Mouse (Mus musculus) hindbrain, embryonic 11.5 days (tissue): Measurements from ENCODE around the gene Tmem248. TPM values are rescaled to one million over a fixed set of nuclear protein-coding genes. Genes with fewer than 3 reads are reported as not detected.
A peak's percentile ranks its signal among the peaks of the same experiment; 100 is the strongest.
"Not testable (repeated sequence)": the region's sequence is repeated elsewhere in the genome, so short reads cannot be mapped to it uniquely, and the experiment has no call there.

Source experiments
- ATAC-seq: fragments of 200-750 bp; cut with Nextera tagmentation; 2 replicates; pipeline ENCODE4 v1.8.0; 2017; ENCODE audit warnings: mild to moderate bottlenecking, moderate TSS enrichment, moderate library complexity; ENCODE audit not compliant: low FRiP score
- DNase-seq: peaks from one replicate; pipeline ENCODE4 v3.0.0-alpha.2; 2015; ENCODE audit warnings: low spot score
- H3K27ac ChIP-seq: fragments of 300-500 bp; sonication (generic); 2 replicates; pipeline ENCODE4 v1.5.1; 2014; ENCODE audit warnings: mild to moderate bottlenecking, low read depth, low read length
- H3K27me3 ChIP-seq: fragments of 300-500 bp; sonication (generic); 2 replicates; pipeline ENCODE4 v1.6.1; 2014; ENCODE audit warnings: mild to moderate bottlenecking, low read length, moderate library complexity, mixed read lengths; ENCODE audit not compliant: control insufficient read depth, insufficient read depth
- H3K36me3 ChIP-seq: fragments of 300-500 bp; sonication (generic); 2 replicates; pipeline ENCODE4 v1.6.1; 2014; ENCODE audit warnings: mild to moderate bottlenecking, low read length, moderate library complexity, mixed read lengths; ENCODE audit not compliant: control insufficient read depth, insufficient read depth
- H3K4me1 ChIP-seq: fragments of 300-500 bp; sonication (generic); replicated peaks from 2 replicates; pipeline ENCODE4 v1.6.1; 2014; ENCODE audit warnings: low read length, mixed read lengths; ENCODE audit not compliant: control insufficient read depth, insufficient read depth
- H3K4me2 ChIP-seq: fragments of 300-500 bp; sonication (generic); replicated peaks from 2 replicates; pipeline ENCODE4 v1.6.1; 2014; ENCODE audit warnings: mild to moderate bottlenecking, low read depth, low read length
- H3K4me3 ChIP-seq: fragments of 300-500 bp; sonication (generic); 2 replicates; pipeline ENCODE4 v1.5.1; 2014; ENCODE audit warnings: low read depth, low read length
- H3K9ac ChIP-seq: fragments of 300-500 bp; sonication (generic); 2 replicates; pipeline ENCODE4 v1.6.1; 2014; ENCODE audit warnings: low read depth, low read length
- H3K9me3 ChIP-seq: fragments of 300-500 bp; sonication (generic); 2 replicates; pipeline ENCODE4 v1.6.1; 2016; ENCODE audit warnings: low read length; ENCODE audit not compliant: control insufficient read depth
- WGBS: fragments of 180-500 bp; shearing (Covaris S2); extraction: QIAGEN DNeasy Blood & Tissue Kit; methylation state at CpG from one replicate; pipeline ENCODE4 v1.1.7; 2014; 5-methylcytosine and 5-hydroxymethylcytosine counted together
- polyA plus RNA-seq: library from polyadenylated mRNA; unstranded; fragments of >200 nt; fragmentation: Nextera tagmentation; extraction: Ambion mirVana; gene quantifications from 2 replicates; pipeline ENCODE4 v1.2.1, GENCODE M21; 2014

Tmem248 gene
- polyA plus RNA-seq, 1 experiment from 2014 or later: 29.9 TPM

DNA sequence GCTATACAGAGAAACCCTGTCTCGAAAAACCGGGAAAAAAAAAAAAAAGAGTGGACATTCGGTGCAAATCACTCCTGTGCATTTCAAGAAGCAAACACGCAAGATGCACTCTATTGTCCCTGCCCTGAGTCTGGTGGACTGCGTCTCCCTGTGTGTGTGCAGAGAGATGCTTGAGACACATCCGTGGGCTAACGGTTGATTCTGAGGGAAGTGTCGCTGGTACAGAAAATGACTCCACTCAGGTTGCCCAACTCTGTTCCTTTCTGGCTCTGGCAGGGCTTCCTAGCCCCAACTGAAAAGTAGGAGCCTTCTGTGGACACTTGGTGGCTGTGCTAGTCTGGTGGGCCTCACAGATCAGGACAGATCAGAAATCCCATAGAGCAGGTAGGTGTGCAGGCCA lies 19.4 kb downstream of the Tmem248 start:
- 93% methylated on average over 8 of the region's 8 CpGs for WGBS
- Histone ChIP-seq H3K4me3 (no peak overlapping the region), H3K4me1 (no peaks in the 10 kb centered on the region), H3K9me3 (no peaks in the 10 kb centered on the region), H3K27me3 (no peaks in the 10 kb centered on the region), H3K4me2 (no peak overlapping the region), H3K27ac (no peak overlapping the region), H3K9ac (no peak overlapping the region), H3K36me3 (peaks cover 35% of the 10 kb centered on the region)
- DNase-seq: no peak
- ATAC-seq: no peak

DNA sequence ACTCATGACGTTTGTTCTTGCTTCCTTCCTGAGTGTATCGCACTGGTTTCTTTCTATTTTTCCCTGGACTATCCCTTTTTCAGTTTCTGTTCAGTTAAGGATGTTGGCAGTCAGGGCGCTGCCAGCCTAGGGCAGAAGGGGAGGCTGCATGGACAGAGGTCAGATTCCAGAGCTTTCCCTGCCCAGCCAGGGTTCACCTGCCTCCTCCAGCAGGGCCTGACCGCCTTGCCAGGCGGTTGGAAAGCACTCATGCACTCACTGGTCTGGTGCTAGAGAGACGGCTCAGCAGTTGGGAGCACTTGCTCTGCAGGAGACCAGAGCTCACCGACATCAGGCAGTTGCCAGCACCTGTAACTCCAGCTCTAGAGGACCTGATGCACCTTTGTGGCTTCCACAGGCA lies 22.4 kb downstream of the Tmem248 start:
- no peak overlapping the region for H3K9ac ChIP-seq
- H3K27ac ChIP-seq: no peak overlapping the region
- no peaks in the 10 kb centered on the region for H3K27me3 ChIP-seq
- DNase-seq (no peak), ATAC-seq (no peak)
- H3K4me1 ChIP-seq: no peaks in the 10 kb centered on the region
- no peak overlapping the region for H3K4me2 ChIP-seq
- WGBS: 92% methylated on average over 7 of the region's 7 CpGs
- H3K9me3 ChIP-seq: no peaks in the 10 kb centered on the region
- H3K36me3 ChIP-seq: peaks cover 15% of the 10 kb centered on the region
- no peak overlapping the region for H3K4me3 ChIP-seq

DNA sequence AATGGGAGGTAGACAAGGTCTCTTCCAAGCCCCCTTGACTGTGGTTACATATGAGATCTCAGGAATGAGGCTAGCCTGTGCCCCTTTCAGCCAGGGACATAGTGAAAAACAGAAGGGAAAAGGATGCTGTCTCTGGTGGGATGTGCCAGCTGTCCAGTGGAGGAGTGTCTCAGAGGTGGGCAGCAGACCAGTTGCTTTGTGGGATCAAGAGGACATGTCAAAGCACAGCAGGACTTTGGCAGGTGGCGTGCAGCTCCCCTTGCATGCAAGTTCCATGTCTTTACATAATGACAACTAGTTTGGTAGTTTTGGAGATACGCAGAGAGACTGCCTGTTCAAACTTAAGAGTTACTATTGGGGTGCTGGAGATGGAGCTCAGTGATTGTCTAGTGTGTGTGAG lies 23.0 kb downstream of the Tmem248 start:
- Histone ChIP-seq H3K4me2 (no peak overlapping the region), H3K4me3 (no peak overlapping the region), H3K27me3 (no peaks in the 10 kb centered on the region), H3K9ac (no peak overlapping the region), H3K4me1 (no peaks in the 10 kb centered on the region), H3K36me3 (peaks cover 12% of the 10 kb centered on the region), H3K27ac (no peak overlapping the region), H3K9me3 (no peaks in the 10 kb centered on the region)
- 93% methylated on average over 2 of the region's 2 CpGs for WGBS
- ATAC-seq (no peak), DNase-seq (no peak)

DNA sequence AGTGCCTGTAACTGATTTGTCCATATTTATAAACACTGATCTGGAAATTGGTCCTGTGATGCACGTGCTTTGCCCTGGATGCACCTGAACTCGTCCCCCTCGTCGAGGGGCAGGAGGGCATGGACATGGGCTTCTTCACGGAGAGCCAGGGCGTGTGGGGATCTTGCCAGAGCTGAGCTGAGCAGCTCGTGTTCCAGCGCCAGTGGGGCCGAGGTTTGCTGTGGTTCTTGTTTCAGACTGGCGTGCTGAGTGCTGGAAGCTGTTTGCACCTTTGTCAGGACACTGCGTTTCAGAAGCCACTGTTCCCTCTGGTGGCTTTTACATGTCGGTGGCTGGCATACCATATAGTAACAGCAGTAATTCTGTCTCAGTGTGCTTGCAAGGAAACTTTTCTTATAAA lies 24.5 kb downstream of the Tmem248 start:
- Histone ChIP-seq H3K4me3 (no peak overlapping the region), H3K4me2 (no peak overlapping the region), H3K4me1 (no peaks in the 10 kb centered on the region), H3K27ac (no peak overlapping the region), H3K9ac (no peak overlapping the region), H3K36me3 (peaks cover 11% of the 10 kb centered on the region), H3K9me3 (no peaks in the 10 kb centered on the region), H3K27me3 (no peaks in the 10 kb centered on the region)
- ATAC-seq (no peak), DNase-seq (no peak)
- WGBS: 95% methylated on average over 12 of the region's 12 CpGs

DNA sequence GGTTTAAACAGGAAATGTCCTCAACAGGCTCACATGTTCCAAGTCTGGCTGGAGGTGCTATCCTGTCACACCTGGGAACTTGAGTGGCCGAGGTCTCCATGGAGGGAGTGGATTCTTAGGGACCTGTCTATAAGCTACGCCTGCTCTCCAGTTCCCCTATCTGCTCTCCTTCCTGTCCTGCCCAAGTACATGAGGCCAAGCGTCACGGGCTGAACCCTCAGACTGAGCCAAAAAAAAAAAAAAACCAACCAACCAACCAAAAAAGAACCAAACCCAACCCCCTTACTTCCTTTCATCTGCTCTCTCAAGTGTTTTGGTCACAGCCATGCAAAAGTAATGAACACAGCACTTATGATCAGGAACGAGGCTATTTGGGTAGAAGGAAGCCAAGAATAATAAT lies 30.9 kb downstream of the Tmem248 start:
- ATAC-seq: no peak
- Histone ChIP-seq H3K4me3 (no peak overlapping the region), H3K9ac (no peak overlapping the region), H3K9me3 (no peaks in the 10 kb centered on the region), H3K4me2 (no peak overlapping the region), H3K36me3 (peaks cover 8% of the 10 kb centered on the region), H3K27me3 (no peaks in the 10 kb centered on the region), H3K27ac (no peak overlapping the region), H3K4me1 (no peaks in the 10 kb centered on the region)
- no peak for DNase-seq
- 95% methylated on average over 5 of the region's 5 CpGs for WGBS

DNA sequence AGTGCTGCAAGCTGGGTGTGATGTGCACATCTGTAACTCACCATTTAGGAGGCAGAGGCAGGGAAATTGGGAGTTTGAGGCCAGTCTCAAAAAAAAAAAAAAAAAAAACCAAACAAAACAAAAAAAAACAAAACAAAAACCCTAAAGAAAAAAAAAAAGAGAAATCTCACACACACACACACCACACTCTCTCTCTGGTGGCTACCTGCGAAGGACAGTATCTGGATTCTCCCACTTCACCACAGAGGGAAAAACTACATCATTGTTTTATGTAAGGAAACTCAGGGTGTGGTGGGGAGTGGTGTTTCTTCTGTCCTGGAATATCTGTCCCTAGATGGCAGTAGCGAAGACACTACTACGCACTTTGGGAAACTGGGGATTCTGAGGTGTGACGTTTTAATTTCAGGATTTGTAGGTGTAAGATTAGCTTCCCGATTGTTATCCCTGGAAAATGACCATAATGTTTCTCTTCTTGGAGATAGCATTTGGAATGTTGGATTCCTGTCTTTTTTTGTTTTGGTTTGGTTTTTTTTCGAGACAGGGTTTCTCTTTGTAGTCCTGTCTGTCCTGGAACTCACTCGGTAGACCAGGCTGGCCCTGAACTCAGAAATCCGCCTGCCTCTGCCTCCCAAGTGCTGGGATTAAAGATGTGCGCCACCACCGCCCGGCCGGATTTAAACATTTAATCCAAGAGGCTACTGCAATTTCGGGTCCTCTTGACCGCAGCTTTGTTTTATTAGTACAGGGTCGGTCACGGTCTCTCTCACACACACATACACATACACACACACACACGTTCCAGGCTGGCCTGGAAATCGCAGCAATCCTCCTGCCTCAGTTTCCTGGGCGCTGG lies 37.5 kb downstream of the Tmem248 start:
- H3K9me3 ChIP-seq: no peaks in the 10 kb centered on the region
- 20% methylated on average over 19 of the region's 19 CpGs for WGBS
- peak; percentile 44 for DNase-seq

DNA sequence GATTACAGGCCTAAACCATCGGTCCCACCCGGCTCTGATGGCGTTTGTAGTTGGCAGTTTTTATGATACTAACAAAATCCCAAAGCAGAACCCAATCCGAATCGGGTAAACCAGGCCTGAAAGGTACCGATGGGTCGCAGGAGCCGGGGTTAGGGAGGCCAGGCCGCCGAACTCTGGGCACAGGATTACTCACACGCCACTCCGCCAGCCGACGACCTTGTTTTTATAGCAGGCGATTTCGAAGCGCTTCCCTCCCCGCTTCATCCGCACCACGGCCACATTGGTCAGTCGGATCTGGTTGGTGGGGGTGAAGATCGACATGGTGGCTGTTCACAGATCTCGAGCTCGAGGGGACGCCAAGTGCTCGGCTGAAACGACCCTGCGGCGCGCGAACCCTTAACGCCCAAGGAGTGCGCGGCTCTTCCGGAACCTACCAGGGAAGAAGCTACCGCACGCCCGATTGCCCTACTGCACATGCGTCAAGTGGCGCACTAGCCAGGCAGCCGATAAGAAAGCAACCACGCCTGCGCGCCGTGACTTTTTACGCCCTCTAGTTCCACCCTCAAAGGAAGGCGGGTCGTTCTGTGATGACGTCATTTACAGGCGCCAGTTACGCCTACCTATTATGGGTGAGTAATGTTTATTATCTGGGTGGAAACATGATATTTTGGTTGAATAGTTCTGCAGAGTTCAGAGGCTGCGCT lies 38.3 kb downstream of the Tmem248 start, which contains the start of the genes Sbds and Tyw1:
Gene Sbds, minus strand, starts transcription at position 514 of the 704 bp plus-strand sequence.
Gene Tyw1, plus strand, starts transcription at position 603 of the 704 bp plus-strand sequence.
- under 1% methylated on average over 52 of the region's 52 CpGs for WGBS
- peak; percentile 89 for ATAC-seq
- Histone ChIP-seq H3K4me2 (peak within 1 kb of the TSS; percentile 77), H3K9ac (peak within 1 kb of the TSS; percentile 71), H3K4me3 (peak within 1 kb of the TSS; percentile 69), H3K27ac (peak within 1 kb of the TSS; percentile 56), H3K27me3 (no peaks in the 10 kb centered on the region), H3K4me1 (no peaks in the 10 kb centered on the region), H3K36me3 (no peaks in the 10 kb centered on the region; the same call in 1 of the 2 replicates), H3K9me3 (no peaks in the 10 kb centered on the region)
- DNase-seq: peak; percentile 98

More for the DNA sequence above, 37.5 kb downstream of the Tmem248 start:
- no peak for ATAC-seq
- Histone ChIP-seq H3K4me1 (no peaks in the 10 kb centered on the region), H3K9ac (peak overlapping the region; percentile 71), H3K4me2 (peak overlapping the region; percentile 68), H3K4me3 (peak overlapping the region; percentile 54), H3K36me3 (no peaks in the 10 kb centered on the region; the same call in 1 of the 2 replicates), H3K27me3 (no peaks in the 10 kb centered on the region), H3K27ac (peak overlapping the region; percentile 56; the same call in 1 of the 2 replicates)

DNA sequence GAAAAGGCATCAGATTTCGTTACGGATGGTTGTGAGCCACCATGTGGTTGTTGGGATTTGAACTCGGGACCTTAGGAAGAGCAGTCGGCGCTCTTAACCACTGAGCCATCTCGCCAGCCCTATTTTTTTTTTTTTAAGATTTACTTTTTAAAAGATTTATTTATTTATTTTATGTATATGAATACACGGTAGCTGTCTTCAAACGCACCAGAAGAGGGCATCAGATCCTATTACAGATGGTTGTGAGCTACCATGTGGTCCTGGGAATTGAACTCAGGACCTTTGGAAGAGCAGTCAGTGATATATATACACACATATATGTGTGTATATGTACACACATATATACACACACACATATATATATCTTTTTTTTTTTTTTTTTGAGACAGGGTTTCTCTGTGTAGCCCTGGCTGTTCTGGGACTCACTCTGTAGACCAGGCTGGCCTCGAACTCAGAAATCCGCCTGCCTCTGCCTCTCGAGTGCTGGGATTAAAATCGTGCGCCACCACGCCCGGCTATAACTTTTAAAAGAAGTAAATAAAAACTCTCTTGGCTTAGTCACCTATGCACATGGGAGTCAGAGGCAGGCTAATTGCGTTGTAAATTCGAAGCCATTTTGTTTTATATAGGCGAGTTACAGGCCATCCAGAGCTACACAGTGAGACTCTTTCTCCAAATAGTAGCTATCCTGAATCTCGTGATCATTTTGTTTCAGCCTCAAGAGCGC lies 39.1 kb downstream of the Tmem248 start:
- 31% methylated on average over 20 of the region's 20 CpGs for WGBS
- H3K27ac ChIP-seq, H3K27me3 ChIP-seq, H3K4me1 ChIP-seq, H3K9me3 ChIP-seq, H3K36me3 ChIP-seq, DNase-seq: not testable (repeated sequence)
- peak overlapping the region; percentile 69 for H3K4me3 ChIP-seq
- H3K4me2 ChIP-seq: peak overlapping the region; percentile 77
- ATAC-seq: peak; percentile 16; the same call in 1 of the 2 replicates
- peak overlapping the region; percentile 36; the same call in 1 of the 2 replicates for H3K9ac ChIP-seq
